Mouse (Mus musculus): ENCODE results near the gene Wdfy4.

Wdfy4 gene

DNA sequence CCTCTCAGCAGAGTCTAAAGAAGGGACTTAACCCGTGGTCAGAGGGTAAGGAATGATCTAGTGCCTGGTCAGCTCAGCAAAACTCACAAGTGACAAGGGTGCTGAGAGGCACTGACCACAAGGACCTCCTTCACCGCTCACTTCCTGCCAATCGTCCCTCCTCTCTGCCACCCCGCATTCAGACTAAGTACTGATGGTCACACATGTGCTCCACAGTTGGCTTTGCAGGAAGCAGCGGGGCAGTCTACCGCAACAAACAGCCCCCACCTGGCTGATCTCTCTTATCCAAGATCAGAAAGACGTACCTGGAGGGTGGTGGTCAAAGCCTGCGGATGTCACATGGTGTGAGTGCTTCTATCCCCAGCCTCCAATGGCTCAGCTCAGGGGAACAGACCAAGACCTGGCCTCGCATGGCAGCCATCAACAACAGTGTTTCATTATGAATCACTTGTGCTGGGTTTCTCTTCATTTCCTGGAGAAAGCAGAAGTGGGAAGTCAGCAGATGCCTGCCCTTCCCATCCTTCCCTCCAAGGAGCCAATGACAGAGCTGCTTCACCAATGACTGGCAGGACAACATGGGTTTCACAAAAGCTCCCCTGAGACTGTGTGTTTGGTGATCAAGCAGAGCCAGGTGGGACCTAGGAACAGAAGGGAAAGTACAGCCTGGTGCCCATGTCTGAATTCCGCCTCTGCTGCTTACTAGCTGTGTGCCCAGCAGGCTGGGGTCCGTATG, at the start of gene Wdfy4:
Gene Wdfy4, minus strand, starts transcription at position 441 of the 733 bp plus-strand sequence.
- no peak for DNase-seq

DNA sequence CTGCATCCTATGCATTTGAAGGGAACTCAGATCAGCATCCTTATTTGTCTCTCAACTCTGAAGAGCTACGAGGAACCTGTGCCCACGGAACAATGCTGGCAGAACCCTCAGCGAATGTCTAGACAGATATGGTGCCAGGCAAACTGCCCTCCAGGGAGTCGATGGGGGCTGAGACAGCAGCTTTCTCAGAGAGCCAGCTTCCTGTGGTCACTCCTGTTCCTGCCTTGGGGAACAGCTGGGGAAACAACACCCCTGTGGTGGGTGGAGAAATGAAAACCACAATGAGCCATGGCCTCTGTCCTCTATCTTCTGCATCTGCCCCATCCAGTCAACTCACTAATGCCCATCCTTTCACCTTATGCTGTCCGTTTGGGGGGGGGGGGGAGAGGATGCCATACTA, 46.7 kb upstream of the Wdfy4 start:
- no peak for DNase-seq

DNA sequence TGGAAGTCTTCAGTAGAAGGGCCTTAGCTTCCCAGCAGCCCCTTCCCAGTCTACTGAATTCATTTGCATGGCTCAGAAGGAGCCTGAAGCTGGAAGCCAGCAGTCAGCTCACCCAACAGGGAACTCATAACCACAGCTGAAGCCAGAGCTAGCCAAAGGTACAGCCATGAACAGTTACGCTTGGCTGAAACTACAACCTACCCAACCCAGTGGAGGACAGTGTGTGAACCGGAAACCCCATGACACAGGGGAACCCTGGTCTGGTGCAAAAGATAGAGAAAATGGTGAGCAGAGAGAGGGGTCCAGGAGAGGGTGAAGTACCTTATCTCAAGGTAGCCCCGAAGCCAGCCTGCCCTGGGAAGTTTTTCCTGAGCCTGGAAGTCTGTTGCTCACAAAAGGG, 46.0 kb upstream of the Wdfy4 start:
- DNase-seq = no peak

DNA sequence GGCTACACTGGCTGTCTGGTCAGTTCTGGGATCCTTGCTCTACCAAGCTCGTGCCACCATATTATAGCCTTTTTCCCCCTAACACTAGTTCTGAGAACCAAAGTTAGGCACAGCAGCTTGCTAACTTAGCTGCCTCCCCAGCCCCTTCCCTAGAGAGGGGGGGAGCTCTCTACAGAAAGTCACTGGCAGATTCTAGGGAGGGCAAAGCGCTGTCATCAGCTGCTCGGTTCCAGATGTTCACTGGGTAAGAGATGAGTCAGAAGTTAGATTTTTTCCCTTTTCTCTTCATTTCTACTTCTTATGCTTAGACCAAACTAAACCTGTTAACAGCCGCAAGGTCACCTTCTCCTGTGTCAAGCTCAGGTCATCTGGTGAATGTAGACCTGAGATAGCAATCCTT, 45.4 kb upstream of the Wdfy4 start:
- no peak for DNase-seq

DNA sequence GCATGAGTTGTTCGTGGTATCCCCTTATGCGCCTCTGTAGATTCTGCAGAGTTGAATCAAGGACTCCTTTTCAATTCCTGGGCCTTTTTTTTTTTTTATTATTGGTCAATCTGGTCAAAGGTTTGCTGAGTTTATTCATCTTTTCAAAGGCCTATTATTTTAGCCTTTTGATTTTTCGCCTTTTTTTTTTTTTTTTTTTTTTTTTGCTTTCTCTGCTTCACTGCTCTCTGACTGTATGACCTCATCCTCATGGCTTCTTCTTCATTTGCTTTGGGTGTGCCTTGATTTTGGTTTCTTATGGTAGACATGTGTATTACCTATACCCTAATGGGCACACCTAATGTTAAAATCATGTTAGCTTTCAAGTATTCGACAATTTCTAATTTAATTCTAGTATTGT, 39.9 kb upstream of the Wdfy4 start:
- no peak for DNase-seq

DNA sequence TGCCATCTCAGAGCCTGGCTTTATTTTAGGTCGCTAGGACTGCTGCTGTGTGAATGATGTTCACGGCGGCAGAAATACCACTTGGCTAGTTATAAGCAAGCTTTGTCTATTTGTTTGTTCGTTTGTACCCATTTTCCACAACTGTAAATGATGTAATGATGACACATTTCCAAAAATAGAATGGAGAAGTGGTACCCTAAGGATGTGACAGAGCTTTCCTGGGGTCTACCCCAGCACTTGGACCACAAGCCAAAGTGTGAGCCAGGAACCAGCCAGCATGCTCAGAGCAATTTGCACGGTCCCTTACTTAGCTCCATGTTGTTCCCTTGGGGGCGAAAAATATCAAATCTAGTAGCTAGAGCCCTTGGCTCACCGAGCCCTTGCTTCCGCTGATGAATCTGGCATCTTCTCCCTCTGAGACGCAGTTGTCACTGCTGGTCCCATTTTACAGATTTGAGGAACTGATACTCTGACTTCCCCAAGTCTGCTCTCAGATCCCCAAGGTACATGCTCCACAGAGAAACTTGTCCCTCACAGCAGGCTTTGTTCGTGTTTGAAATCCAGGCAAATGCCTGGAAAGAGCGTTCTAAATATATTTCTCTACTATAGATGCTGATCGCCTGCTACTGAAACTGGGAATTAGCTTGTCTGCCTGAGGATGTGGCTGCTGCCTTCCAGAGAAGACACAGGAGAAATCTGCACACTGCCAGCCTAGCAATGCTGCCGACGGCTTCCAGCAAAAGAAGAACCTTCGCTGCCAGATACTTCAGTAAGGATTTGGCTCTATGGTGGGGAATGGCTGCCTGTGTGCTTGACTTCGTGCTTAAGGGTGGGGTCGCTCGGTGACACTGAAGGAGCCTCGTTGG, 31.3 kb upstream of the Wdfy4 start:
- no peak for DNase-seq

DNA sequence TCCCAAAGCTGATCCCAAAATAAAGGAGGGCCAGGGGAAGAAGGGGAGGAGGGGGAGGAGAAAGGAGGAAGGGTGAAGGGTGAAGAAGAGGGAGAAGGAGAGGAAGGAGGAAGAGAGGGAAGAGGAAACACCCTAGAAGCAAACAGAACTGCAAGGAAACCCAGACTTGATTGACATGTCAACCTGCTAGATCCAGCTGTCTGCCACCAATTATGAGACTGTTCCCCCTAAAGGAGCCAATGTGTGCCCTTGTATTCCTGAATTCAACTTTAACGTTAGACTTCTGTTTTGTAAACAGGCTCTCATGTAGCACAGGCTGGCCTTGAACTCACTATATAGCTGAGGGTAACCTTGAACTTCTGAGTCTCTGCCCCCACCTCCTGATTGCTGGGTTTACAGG, 29.9 kb upstream of the Wdfy4 start:
- DNase-seq = no peak

DNA sequence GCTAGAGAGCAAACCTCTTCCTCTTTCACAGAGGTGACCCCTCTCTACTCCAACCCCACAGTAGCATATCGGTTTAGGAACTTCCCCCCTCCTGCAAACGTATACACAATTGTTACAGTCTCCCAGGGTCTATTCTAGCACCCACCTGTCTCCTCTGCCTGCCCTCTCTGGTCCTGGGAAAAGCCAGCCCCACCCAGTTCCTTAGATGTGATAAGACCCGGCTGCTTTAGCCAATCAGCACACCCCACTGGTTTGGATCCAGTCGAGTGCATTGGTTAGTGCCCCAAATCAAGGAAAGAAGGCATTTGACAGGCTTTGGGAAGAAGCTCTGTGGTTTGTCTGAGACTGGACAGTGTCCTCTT, 29.4 kb upstream of the Wdfy4 start:
- DNase-seq = no peak

DNA sequence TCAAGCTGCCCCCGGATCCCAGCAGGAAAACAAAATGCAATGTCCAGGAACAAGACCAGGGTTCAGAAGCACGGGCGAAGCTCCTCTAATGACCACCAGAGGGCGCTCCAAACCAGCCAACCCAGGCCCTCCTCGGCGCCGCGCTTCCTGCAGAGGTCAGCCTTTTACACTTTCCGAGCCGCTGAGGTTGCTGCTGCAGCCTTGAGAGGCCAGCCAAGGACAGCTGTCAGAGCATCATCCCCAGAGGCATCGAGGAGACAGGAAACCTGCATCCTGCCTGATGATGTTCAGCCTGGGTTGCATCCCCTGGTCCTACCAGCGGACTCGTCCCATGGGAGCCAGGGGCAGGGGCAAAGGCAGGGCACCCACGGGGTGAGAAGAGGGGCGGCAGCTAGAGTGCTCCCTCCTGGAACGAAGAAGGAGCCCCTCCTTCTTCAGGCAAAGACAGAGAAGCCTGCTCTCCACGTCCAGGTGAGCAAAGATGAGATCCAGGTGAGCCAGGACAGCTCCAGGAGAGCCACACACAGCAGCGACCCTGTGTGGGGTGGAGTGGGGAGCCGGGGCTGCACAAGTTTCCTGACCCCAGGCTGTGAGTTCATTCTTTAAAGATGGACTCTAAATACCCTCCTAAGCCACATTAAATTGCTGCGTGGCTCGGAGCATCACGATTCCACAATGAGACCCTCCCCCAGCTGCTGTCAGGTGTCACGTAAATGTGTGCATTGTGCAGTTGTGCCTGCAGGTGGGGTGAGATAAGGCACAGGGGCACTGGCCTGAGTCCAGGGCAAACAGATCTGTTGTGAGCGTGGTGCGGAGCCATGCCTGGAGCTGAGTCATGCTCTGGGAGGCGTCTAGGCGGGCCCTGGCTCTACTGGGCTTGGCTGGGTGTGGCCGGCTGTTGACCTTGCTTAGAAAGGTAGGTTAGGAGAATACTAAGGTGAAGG, 28.8 kb upstream of the Wdfy4 start, which contains the start of gene Arhgap22:
Gene Arhgap22, plus strand, starts transcription at position 204 of the 944 bp plus-strand sequence.
- DNase-seq = peak; percentile 92 to 93

DNA sequence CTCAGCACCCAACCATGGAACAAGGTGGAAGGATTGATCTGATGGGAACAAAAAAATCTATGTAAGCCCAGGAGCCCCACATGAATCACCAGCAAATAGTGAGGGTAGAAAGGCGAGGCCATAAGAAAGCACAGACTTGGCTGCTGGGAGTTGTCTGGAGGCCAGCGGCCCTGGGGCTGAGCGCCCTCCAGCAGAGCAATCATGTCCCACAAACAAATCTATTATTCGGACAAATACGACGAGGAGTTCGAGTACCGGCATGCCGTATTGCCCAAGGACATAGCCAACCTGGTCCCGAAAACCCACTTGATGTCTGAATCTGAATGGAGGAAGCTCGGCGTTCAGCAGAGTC, 27.6 kb upstream of the Wdfy4 start:
- no peak for DNase-seq

DNA sequence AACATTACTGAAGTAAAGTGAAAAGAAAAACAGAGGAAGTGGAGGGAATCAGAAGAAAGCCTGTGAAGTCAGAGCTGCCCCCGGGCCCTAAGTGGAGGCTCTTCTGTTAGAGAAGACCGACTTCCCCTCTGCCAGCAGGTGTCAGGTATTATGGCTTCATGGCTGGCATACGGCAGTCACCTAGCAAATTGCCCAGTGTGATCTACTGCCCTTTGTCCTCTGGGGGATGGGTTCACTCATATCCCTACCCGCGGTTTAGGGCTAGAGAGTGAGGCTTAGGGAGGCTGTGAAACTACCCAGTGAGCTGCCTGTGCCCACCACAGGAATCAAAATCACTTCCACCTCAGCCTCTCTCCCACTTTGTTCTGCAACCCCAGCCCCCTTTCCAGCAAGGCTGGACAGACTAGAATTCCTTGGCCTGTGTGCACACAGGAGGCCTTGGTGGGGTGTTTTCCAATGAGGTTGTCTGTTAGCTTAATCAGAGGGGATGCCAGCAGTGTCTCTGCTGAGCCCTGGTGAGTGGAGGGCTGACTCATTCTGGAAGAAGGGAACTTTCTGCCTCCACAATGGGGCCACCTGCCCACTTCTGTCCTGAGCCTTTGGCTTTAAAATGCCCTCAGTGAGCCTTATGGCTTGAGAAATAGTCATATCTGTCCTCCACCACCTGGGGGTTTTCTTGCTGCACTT, 27.1 kb upstream of the Wdfy4 start:
- DNase-seq = no peak

DNA sequence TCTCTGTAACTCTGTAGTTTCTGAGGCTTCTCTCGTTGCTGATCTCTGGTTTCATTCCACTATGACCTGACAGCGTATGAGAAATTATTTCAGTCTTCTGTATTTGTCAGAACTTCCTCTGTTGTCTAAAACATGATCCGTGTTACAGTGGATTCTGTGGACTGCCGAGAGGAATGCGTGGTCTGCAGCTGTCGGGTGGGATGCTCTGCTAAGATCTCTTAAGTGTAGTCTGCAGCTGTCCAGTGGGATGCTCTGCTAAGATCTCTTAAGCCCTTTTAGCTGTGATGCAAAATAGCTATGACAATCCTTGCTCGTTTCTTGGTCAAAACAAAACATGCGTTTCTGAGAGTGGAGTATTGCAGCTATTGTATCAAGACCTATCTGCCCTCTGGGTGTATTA, 25.5 kb upstream of the Wdfy4 start:
- no peak for DNase-seq

DNA sequence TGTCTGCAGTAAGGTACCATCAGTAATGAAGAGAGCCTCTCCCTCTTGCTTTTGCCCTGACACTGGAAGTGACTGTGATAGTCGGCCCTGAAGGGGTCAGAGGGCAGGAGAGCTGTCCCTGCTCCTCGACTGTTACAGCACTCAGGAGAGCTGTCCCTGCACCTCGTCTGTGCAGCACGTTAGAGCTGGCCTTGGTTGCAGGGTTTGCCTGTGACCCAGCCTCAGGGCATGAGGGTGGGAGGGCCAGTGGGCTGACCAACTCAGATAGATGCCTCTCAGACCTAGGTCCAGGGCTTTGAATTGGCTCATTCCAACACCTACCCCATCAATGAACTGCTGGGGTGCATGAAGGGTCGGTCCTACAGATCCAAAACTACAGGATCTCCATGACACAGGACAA, 23.0 kb upstream of the Wdfy4 start:
- no peak for DNase-seq

DNA sequence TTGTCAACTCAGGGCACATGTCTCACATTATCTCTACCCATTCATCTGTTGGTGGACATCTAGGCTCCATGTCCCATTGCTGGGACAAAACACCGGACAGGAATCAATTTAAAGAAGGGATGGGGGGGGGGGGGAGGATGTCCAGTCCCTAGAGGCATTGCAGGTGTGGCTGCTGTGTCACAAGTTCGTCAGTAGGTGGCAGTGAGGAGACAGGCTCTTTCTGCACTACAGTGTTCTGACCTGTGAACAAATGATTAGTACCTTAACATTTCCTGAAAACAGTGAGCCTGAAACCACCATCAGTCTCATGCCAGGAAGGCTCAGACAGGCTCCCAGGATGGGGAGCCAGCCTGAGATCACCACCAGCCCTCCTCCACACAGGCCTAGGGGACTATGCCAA, 21.7 kb upstream of the Wdfy4 start:
- DNase-seq = peak; percentile 31 to 37

DNA sequence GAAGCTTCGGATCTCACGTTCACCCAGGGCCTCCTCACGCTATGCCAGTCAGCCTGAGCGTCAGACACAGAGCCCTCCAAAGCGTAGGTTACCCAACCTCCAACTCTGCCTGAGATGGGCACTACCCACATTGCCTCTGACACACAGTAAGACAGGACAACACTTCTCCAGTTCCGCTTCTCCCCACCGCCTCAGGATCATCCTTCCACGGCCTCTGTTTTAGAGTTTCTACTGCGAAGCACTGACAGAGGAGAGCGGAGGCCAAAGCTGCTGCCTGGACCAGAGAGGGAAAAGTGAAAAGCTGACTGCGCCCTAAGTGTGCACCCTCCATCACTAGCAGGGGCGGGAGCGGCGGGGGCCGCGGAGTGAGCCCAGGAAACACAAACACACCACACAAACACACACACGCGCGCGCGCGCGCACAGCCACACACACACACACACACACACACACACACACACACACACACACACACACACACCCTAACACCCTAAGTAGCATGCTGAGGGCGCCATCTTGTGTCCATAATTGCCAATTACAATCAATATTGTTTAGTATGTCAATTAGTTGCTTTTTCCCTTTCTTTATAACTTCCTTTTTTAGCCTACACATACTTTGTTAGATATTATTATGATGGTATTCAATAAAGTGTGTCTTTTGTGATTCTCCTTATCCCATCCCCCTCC, 20.1 kb upstream of the Wdfy4 start:
- peak; percentile 42 to 62 for DNase-seq

DNA sequence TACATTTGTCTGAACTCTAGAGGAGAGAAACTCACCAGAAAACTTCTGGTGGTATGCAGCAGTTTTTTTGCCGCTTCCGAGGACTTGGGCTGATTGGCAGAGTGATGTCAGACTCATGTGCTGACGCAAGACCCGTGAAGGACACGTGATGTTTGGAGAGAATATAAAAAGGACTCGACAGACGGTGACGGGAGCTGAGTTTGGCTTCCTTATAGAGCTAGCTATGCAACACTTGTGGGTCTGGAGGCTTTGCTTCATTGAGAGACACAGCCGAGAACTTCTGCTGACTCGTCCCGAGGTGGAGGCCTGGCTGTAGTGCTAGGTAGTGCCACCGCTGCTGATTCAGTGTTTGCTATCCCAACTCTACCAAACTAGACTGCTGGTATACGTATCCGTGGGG, 18.5 kb upstream of the Wdfy4 start:
- DNase-seq = no peak

DNA sequence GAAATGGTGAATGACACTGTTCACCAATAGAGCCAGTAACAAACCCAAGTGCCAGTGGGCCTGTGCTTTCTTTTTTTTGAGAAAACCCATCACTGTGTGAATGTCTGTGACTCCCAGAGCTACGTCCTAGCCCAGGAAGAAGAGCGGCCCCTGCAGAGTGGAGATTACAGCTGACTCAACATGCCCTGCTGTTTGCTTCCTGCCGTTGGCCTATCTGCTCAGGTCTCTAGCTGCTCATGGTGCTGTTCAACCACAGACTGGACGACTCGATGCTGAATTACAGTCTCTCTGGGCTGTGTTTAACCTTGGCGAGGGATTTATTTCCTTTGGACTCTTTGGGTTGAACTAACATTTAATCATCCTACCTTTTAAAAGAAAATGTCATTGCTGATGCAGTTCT, 17.6 kb upstream of the Wdfy4 start:
- DNase-seq = no peak

DNA sequence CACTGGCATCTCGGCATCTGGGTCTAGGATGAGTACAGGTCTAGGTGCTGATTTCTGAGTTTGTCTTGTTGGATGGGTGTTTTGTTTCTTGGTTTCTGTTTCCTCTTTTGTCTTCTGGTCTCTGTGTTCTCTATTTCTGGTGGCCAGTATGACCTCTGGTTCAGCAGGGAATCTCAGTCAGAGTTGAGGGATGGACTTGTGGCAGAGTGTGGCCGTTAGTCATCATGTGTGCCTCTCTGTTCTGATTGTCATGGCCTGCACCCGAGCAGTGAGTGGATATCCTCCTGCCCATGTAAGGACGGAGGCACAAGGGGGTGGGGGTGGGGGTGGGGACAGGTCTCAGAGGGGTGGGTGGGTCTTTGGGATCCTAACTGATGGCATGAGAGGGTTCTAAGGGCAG, 16.9 kb upstream of the Wdfy4 start:
- no peak for DNase-seq

DNA sequence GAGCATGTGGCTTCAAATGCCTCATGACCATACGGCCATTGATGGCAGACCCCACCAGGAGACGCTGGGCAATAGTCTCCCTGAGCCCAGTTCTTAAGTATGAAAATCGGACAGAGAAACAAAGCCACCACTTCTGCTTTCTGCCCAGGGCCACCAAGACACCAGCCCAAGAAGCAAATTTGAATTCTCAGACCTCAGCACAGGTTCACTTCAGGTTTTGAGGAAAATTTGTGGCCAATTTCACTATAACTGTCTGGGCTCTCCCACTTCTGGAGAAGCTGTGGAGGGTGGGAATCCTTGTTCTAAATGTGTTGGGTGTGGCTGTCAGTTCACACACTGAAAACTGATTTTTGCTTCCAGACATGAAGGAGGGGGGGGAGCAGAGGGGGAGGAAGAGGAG, 8.9 kb upstream of the Wdfy4 start:
- no peak for DNase-seq

DNA sequence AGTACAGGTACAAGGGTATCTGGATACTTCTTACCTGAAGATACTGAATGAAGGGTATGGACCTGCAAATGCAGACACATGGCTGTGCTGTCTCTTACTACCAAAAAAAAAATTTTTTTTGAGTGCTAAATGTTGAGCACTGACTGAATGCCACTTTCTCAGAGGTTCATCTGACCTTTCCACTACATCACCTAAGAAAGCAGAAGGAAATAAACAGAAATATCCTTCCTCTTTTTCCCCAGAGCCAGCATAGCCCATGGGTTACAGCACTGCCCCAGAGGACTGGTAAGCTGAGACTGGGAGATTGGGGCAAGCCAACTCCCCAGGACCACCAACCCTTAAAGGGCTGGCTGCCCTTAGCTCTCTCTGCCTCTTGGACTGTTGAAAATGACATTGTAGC, 8.5 kb upstream of the Wdfy4 start:
- no peak for DNase-seq

DNA sequence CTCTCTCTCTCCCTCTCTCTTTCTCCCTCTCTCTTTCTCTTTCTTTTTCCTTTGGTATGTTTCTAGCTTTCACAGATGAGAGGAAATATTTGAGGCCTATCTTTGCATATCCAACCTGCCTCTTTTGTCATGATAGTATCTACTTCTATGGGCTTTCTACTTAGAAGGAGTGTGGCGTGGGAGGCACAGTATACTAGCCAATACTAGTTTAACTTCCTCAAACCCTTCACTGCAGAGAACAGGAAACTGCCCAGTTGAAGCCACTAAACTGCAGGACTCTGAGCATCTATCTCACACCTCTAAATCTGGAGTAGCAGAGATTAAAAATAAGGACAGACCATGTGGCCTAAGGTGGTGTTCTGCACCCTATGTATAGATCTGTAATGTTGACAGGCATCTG, 5.3 kb upstream of the Wdfy4 start:
- DNase-seq = no peak

DNA sequence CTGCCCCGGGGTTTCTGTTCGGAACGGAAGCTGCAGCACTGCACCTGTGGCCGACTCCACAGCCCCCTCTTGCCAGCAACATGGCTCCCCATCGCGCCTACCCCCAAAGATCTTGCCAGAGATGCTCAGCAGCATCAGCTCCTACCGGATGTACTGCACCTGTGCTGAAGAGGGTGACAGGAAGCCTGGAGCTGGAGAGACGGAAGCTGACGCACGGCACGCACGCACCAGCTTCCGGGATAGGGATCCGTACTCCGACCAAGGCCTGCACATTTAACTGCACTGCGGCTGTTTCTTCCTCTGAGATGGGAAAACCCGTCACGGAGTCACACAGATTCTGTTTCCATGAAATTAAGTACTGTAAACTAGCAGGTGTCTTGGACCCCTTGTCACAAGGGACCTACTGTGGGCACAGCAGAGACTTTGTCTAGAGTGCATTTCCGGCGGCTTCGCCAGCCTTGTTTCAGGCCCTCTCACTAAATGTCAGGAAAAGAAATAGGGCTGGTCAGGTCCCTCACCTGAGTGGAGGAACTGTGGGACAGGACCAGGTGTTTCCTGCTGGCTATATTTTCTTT, 4.6 kb upstream of the Wdfy4 start:
- no peak for DNase-seq
